Mouse (Mus musculus) heart, embryonic 13.5 days (tissue): ENCODE results near the gene Mbd4. TPM values are rescaled to one million over a fixed set of nuclear protein-coding genes. Genes with fewer than 3 reads are reported as not detected.
A peak's percentile ranks its signal among the peaks of the same experiment; 100 is the strongest.

Experiments used
- ATAC-seq: fragments of 200-750 bp; cut with Nextera tagmentation; 2 replicates; pipeline ENCODE4 v1.8.0; 2017; ENCODE audit warnings: moderate TSS enrichment; ENCODE audit not compliant: insufficient number of reproducible peaks, low FRiP score, low TSS enrichment; ENCODE audit errors: extremely low read depth
- H3K27ac ChIP-seq: fragments of 300-500 bp; sonication (generic); replicated peaks from 2 replicates; pipeline ENCODE4 v1.5.1; 2015; ENCODE audit warnings: moderate library complexity, mild to moderate bottlenecking, inconsistent platforms
- H3K27me3 ChIP-seq: fragments of 300-500 bp; sonication (generic); replicated peaks from 2 replicates; pipeline ENCODE4 v1.6.1; 2015; ENCODE audit warnings: mild to moderate bottlenecking, inconsistent platforms
- H3K36me3 ChIP-seq: fragments of 300-500 bp; sonication (generic); 2 replicates; pipeline ENCODE4 v1.6.1; 2015; ENCODE audit warnings: mild to moderate bottlenecking, inconsistent platforms
- H3K4me1 ChIP-seq: fragments of 300-500 bp; sonication (generic); 2 replicates; pipeline ENCODE4 v1.6.1; 2015; ENCODE audit warnings: inconsistent platforms
- H3K4me2 ChIP-seq: fragments of 300-500 bp; sonication (generic); 2 replicates; pipeline ENCODE4 v1.6.1; 2015; ENCODE audit warnings: inconsistent platforms, mild to moderate bottlenecking, moderate library complexity
- H3K4me3 ChIP-seq: fragments of 300-500 bp; sonication (generic); 2 replicates; pipeline ENCODE4 v1.5.1; 2015; ENCODE audit warnings: moderate library complexity, mild to moderate bottlenecking, inconsistent platforms
- H3K9ac ChIP-seq: fragments of 300-500 bp; sonication (generic); 2 replicates; pipeline ENCODE4 v1.6.1; 2015; ENCODE audit warnings: inconsistent platforms, mild to moderate bottlenecking, moderate library complexity
- H3K9me3 ChIP-seq: fragments of 300-500 bp; sonication (generic); 2 replicates; pipeline ENCODE4 v1.6.1; 2016; ENCODE audit warnings: inconsistent platforms
- WGBS: fragments of 180-500 bp; shearing (Covaris S2); methylation state at CpG from one replicate; pipeline ENCODE4 v1.1.7; 2015; ENCODE audit warnings: mixed read lengths; 5-methylcytosine and 5-hydroxymethylcytosine counted together
- polyA plus RNA-seq: library from polyadenylated mRNA; unstranded; fragments of >200 nt; fragmentation: Nextera tagmentation; extraction: Ambion mirVana; gene quantifications from 2 replicates; pipeline ENCODE4 v1.2.1, GENCODE M21; 2015

The Mbd4 gene
- polyA plus RNA-seq, 1 experiment from 2014 or later: 8.7 TPM

DNA sequence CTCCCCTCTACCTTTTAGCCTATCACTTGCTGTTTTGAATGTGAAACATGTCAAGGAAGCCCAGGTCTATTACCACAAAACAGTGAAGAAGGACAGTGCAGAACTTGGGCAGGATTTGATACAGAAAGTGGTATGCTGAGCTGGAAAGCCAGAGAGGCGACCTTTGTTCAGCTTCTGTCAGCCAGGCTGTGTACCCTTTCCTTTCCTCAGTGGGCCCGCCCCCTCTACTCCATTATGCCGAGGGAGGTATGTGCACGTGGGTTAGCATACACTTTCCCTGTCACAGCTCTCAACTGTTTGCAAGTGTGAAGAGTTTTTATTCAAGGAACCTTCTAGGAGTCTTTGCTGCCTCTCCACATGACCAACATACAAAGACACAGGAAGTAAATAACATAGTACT lies 6.1 kb upstream of the Mbd4 start:
- no peak overlapping the region for H3K4me2 ChIP-seq
- H3K4me3 ChIP-seq: no peak overlapping the region
- no peak overlapping the region; the same call in 1 of the 2 replicates for H3K27ac ChIP-seq
- H3K4me1 ChIP-seq: peaks cover 72% of the 10 kb centered on the region
- no peaks in the 10 kb centered on the region for H3K27me3 ChIP-seq
- no peak overlapping the region for H3K9ac ChIP-seq
- no peaks in the 10 kb centered on the region for H3K9me3 ChIP-seq
- no peak for ATAC-seq
- WGBS: 45% methylated on average over 4 of the region's 4 CpGs
- H3K36me3 ChIP-seq: 0 out of 2 replicates have a peak, but pooled peaks cover 3% of the 10 kb centered on the region

- no peaks in the 10 kb centered on the region for H3K27me3 ChIP-seq
- no peak overlapping the region for H3K4me3 ChIP-seq
- no peak overlapping the region for H3K9ac ChIP-seq
- no peaks in the 10 kb centered on the region for H3K9me3 ChIP-seq
- peaks cover 64% of the 10 kb centered on the region for H3K4me1 ChIP-seq
- WGBS: 50% methylated on average over 4 of the region's 4 CpGs
- no peak overlapping the region for H3K4me2 ChIP-seq
- peak overlapping the region; percentile 77 for H3K27ac ChIP-seq
- H3K36me3 ChIP-seq: no peaks in the 10 kb centered on the region
- no peak for ATAC-seq
Measured at GRCm38 (mm10) chr6:115856361-115856745, 3.2 kb upstream of the Mbd4 start.

DNA sequence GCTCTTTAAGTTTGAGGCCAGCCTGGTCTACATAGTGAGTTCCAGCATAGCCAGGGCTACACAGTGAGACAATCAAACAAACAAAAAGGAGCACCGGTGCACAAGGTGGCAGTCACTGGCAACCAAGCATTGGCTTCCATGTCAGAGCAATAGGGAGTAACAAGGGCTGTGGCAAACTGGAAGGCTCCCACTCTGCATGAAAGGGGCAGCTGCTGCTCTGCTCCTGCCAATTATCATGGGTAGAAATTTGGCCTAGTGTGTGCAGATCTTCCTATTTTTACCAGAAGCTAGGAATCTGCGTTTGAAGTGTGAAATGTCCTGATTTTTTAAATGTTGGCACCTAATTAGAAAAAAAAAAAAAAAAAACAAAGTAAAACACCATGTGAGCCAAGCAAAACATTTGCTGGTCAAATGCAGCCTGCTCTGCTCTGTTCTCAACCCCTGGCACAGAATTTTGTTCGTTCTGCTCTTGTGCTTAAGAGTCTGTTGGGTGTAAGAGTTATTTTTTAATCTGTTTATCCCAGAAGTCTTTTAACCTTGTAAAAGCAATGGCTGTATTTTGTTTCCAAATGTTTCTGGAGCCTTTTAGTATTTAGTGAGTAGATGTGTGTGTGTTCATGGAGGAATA lies 2.7 kb upstream of the Mbd4 start:
- Histone ChIP-seq H3K4me2 (no peak overlapping the region), H3K4me3 (no peak overlapping the region), H3K36me3 (no peaks in the 10 kb centered on the region), H3K9me3 (no peaks in the 10 kb centered on the region), H3K9ac (no peak overlapping the region), H3K27ac (peak overlapping the region; percentile 77), H3K27me3 (no peaks in the 10 kb centered on the region), H3K4me1 (peaks cover 64% of the 10 kb centered on the region)
- no peak for ATAC-seq
- 56% methylated on average over 3 of the region's 3 CpGs for WGBS

- ATAC-seq: no peak
- 66% methylated on average over 2 of the region's 2 CpGs for WGBS
- H3K27ac ChIP-seq: no peak overlapping the region
- no peak overlapping the region for H3K4me2 ChIP-seq
- H3K9me3 ChIP-seq: no peaks in the 10 kb centered on the region
- no peaks in the 10 kb centered on the region for H3K27me3 ChIP-seq
- H3K4me3 ChIP-seq: no peak overlapping the region
- peaks cover 6% of the 10 kb centered on the region for H3K36me3 ChIP-seq
- H3K9ac ChIP-seq: no peak overlapping the region
- peaks cover 53% of the 10 kb centered on the region for H3K4me1 ChIP-seq
Measured at GRCm38 (mm10) chr6:115854432-115854831, 1.3 kb upstream of the Mbd4 start.

DNA sequence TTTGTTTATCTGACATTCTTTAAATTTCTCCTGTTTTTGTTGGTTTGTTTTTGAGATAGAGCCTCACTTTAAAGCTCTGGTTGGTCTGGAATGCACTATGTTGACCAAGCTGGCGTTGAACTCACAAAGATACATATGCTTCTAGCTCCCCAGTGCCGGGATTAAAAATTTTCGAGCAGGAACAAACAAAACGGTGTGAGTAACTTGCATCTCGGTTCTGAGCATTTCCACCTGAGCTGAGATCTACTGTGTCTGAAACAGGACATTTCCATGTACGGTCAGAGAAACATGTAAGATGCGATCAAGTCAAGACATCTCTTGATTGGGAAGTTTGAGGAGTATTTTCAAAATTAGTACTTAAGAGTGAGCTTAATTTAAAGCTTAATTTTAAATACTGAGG lies 814 bp upstream of the Mbd4 start:
- WGBS: 48% methylated on average over 7 of the region's 7 CpGs
- peak overlapping the region; percentile 81 for H3K9ac ChIP-seq
- peak overlapping the region; percentile 91 for H3K27ac ChIP-seq
- H3K4me1 ChIP-seq: peaks cover 49% of the 10 kb centered on the region
- peaks cover 11% of the 10 kb centered on the region for H3K36me3 ChIP-seq
- peak overlapping the region; percentile 89 for H3K4me2 ChIP-seq
- H3K4me3 ChIP-seq: peak overlapping the region; percentile 64
- no peaks in the 10 kb centered on the region for H3K9me3 ChIP-seq
- ATAC-seq: no peak
- H3K27me3 ChIP-seq: no peaks in the 10 kb centered on the region

- ATAC-seq: peak; percentile 11
- Histone ChIP-seq H3K9me3 (no peaks in the 10 kb centered on the region), H3K4me2 (peak overlapping the region; percentile 89), H3K27me3 (no peaks in the 10 kb centered on the region), H3K4me1 (peaks cover 53% of the 10 kb centered on the region), H3K36me3 (peaks cover 20% of the 10 kb centered on the region), H3K27ac (peak overlapping the region; percentile 92), H3K4me3 (peak overlapping the region; percentile 64), H3K9ac (peak overlapping the region; percentile 85)
- WGBS: 5% methylated on average over 20 of the region's 20 CpGs
Measured at GRCm38 (mm10) chr6:115852446-115853090, 603 bp downstream of the Mbd4 start.

- no peak for ATAC-seq
- peaks cover 26% of the 10 kb centered on the region for H3K4me1 ChIP-seq
- H3K36me3 ChIP-seq: peaks cover 42% of the 10 kb centered on the region
- H3K4me3 ChIP-seq: no peak overlapping the region
- no peak overlapping the region for H3K27ac ChIP-seq
- WGBS: 93% methylated on average over 10 of the region's 10 CpGs
- no peaks in the 10 kb centered on the region for H3K9me3 ChIP-seq
- no peak overlapping the region for H3K9ac ChIP-seq
- no peaks in the 10 kb centered on the region for H3K27me3 ChIP-seq
- H3K4me2 ChIP-seq: no peak overlapping the region
Measured at GRCm38 (mm10) chr6:115848598-115849304, 4.4 kb downstream of the Mbd4 start.

GRCm38 (mm10) chr6:115846640-115847411 lies 6.3 kb downstream of the Mbd4 start:
- peaks cover 16% of the 10 kb centered on the region for H3K4me1 ChIP-seq
- no peak overlapping the region for H3K9ac ChIP-seq
- 0 out of 2 replicates have a peak overlapping the region, but pooled peaks have one; percentile 20 for H3K27ac ChIP-seq
- H3K36me3 ChIP-seq: peaks cover 62% of the 10 kb centered on the region
- WGBS: 36% methylated on average over 8 of the region's 8 CpGs
- H3K27me3 ChIP-seq: no peaks in the 10 kb centered on the region
- no peak overlapping the region for H3K4me3 ChIP-seq
- H3K4me2 ChIP-seq: no peak overlapping the region
- H3K9me3 ChIP-seq: no peaks in the 10 kb centered on the region
- ATAC-seq: no peak

- Histone ChIP-seq H3K36me3 (peaks cover 64% of the 10 kb centered on the region), H3K4me2 (no peak overlapping the region), H3K9me3 (no peaks in the 10 kb centered on the region), H3K4me3 (no peak overlapping the region), H3K9ac (no peak overlapping the region), H3K27ac (no peak overlapping the region), H3K4me1 (peaks cover 12% of the 10 kb centered on the region), H3K27me3 (no peaks in the 10 kb centered on the region)
- 91% methylated on average over 4 of the region's 4 CpGs for WGBS
- no peak for ATAC-seq
Measured at GRCm38 (mm10) chr6:115845006-115845405, 8.2 kb downstream of the Mbd4 start.

DNA sequence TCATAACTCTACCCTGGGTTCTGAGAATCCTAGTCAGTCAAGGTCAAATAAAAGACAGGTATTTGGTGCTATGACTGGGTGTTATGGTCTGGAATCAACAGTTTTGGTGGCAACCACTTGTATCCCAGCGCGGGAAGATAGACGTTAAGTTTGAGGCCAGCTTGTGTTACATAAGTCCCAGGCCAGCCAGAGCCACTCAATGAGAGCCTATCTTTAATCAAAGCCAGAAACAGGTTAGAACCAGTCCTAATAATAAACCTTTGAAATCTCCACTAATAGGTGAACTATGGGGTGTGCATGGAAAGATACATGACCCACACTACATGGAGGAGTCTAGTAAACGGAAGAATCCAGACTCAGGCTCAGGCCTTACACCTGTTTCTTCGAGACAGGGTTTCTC lies 14.4 kb downstream of the Mbd4 start:
- WGBS: 66% methylated on average over 5 of the region's 5 CpGs

DNA sequence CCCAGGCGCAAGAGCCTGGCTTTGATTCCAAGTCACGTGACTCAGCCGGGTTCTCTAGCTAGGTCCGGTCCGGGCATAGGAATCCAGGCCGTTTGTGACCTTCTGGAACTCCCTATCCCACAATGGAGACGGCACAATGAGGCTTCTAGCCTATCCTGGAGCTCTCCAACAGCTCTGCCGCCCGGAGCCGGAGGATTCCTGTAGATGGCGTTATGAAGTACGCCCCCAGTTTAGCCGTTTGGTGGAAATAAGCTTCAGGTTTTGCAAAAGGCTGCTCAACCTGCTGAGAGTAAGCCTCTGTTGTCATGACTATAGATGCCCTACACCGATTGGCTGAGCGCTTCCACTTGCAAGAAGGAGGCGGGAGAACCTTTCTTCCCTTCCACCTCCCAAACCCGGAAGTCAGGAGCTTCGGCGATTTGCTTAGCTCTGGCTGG lies 15.0 kb downstream of the Mbd4 start, which contains the start of gene Efcab12:
Gene Efcab12 (minus strand): TSS at position 252 of the 437 bp plus-strand sequence.
- Histone ChIP-seq H3K36me3 (peaks cover 21% of the 10 kb centered on the region), H3K9me3 (no peaks in the 10 kb centered on the region), H3K4me3 (peak within 1 kb of the TSS; percentile 47), H3K27ac (0 out of 2 replicates have a peak within 1 kb of the TSS, but pooled peaks have one; percentile 0), H3K4me1 (peaks cover 14% of the 10 kb centered on the region), H3K27me3 (no peaks in the 10 kb centered on the region), H3K4me2 (peak within 1 kb of the TSS; percentile 71), H3K9ac (peak within 1 kb of the TSS; percentile 61)
- 0 out of 2 replicates have a peak, but pooled peaks have one; percentile 31 for ATAC-seq
- WGBS: under 1% methylated on average over 19 of the region's 19 CpGs

More for the DNA sequence above, 14.4 kb downstream of the Mbd4 start:
- H3K27me3 ChIP-seq: no peaks in the 10 kb centered on the region
- H3K9ac ChIP-seq: peak overlapping the region; percentile 61
- H3K4me1 ChIP-seq: peaks cover 14% of the 10 kb centered on the region
- no peak for ATAC-seq
- peaks cover 27% of the 10 kb centered on the region for H3K36me3 ChIP-seq
- peak overlapping the region; percentile 71 for H3K4me2 ChIP-seq
- H3K9me3 ChIP-seq: no peaks in the 10 kb centered on the region
- H3K4me3 ChIP-seq: peak overlapping the region; percentile 47
- no peak overlapping the region for H3K27ac ChIP-seq
